Mouse (Mus musculus) Patski (cell line): Measurements from ENCODE around the gene Zpr1. TPM values are rescaled to one million over a fixed set of nuclear protein-coding genes. Genes with fewer than 3 reads are reported as not detected.

Experiments
- ATAC-seq: fragments of 100-300 bp; one replicate; pipeline ENCODE4 v1.8.0; 2021
- CTCF ChIA-PET: fragments of 350-600 bp; sonication (Branson Sonifier 250); formaldehyde crosslinking; loops from one replicate; lab custom pipeline; 2022; ENCODE audit warnings: inconsistent platforms; lab: Charles Lee
- POLR2A ChIA-PET: fragments of 350-600 bp; sonication (Branson Sonifier 250); formaldehyde crosslinking; loops from one replicate; lab custom pipeline; 2022; ENCODE audit warnings: antibody characterized with exemption, inconsistent platforms; lab: Charles Lee
- DNase-seq: peaks from one replicate; pipeline ENCODE4 v3.0.0-alpha.2; 2011; ENCODE audit warnings: low read depth, low spot score
- H3K27me3 ChIP-seq: fragments of 371-371 bp; one replicate; pipeline ENCODE4 v1.5.1; 2021
- CTCF ChIP-seq: fragments of 100-300 bp; IDR thresholded peaks from one replicate; pipeline ENCODE4 v1.5.1; 2021
- in situ Hi-C: fragments of 300-500 bp; cut with MboI; formaldehyde crosslinking; loops from 3 replicates; pipeline ENCODE4 v1.11.1; 2018; ENCODE audit warnings: low pct_unique_long_range_greater_than_20kb, mixed read lengths
- polyA plus RNA-seq: library from polyadenylated mRNA; unstranded; gene quantifications from one replicate; pipeline ENCODE4 v1.2.3, GENCODE M21; 2021

Gene Zpr1
- polyA plus RNA-seq, 1 experiment from 2014 or later: 55.1 TPM

DNA sequence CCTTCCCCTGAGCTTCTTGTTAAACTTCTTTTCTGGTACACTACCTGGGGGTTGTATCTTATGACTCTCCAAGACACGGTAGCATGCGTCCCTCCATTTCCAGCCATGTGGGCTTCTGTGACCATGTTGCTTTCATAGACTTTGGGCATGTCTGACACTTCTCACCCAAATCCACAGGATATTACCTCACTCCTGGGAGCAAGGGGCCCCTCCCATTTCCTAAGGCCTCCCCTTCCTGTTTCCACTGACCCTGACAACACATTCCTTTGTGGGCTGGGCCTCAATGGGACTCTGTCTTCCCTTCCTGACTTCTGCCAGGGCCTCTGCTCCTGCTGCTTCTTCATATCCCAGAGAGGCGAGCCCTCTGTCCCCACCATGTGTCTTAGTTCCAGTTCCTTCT is 15.3 kb upstream of the Zpr1 start:
- no peak for TF ChIP-seq CTCF
- in situ Hi-C loops: no loop called here
- ATAC-seq (no peak), DNase-seq (no peak)
- ChIA-PET CTCF (interaction anchor here (1.0 kb wide), 1 partner anchor 11 kb away, joined by 4 read pairs; no protein-coding TSS in a partner anchor), POLR2A (no interaction called here)
- peaks cover 28% of the 10 kb centered on the region for H3K27me3 ChIP-seq

DNA sequence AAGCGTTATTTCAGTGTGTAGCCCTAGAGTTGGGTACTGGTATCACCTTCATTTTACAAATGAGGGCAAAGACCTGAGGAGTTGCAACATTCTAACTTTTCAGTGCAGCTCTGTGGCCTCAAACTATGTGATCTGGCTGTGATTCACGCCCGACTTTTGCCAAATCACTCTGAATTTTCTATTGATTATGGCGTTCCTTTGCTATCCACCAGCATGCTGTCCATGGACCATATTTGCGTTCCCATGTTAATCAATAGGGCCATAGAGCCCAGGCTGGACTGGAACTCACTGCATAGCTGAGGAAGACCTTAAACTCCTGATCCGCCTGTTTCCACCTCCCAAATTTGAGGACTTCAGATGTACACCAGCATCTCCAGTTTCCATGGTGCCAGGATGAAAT is 13.8 kb upstream of the Zpr1 start:
- ChIA-PET POLR2A (interaction anchor here (0.8 kb wide), 1 partner anchor 11 kb away, joined by 3 read pairs; no protein-coding TSS in a partner anchor), CTCF (interaction anchor here (0.7 to 1.3 kb wide), 2 partner anchors 12 to 43 kb away, joined by 3 read pairs; no protein-coding TSS in a partner anchor)
- ATAC-seq: no peak

DNA sequence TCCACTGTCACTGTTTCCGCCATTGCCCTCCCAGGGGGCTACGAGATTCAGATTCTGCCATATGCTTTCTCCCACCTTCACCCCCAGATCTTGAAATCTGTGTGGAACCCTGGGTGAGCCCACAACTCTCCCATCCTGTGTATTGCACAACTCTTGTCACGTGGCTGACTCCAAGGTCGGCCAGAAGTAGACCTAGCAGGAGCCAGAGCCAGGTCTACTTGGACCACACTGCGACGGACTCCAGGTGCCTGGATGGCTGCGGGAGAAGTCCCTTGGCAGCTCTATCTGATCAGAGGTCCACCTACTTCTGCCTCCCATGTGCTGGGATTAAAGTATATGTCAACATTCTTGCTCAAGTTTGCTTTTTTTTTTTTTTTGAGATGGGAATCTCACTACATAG is 11.7 kb upstream of the Zpr1 start:
- TF ChIP-seq CTCF: no peak
- POLR2A ChIA-PET: no interaction called here
- DNase-seq (no peak), ATAC-seq (no peak)
- in situ Hi-C loops: no loop called here
- CTCF ChIA-PET: no interaction called here
- peaks cover 35% of the 10 kb centered on the region for H3K27me3 ChIP-seq

More for the DNA sequence above, 13.8 kb upstream of the Zpr1 start:
- TF ChIP-seq CTCF: no peak
- in situ Hi-C loops: no loop called here
- H3K27me3 ChIP-seq: peaks cover 32% of the 10 kb centered on the region
- no peak for DNase-seq

DNA sequence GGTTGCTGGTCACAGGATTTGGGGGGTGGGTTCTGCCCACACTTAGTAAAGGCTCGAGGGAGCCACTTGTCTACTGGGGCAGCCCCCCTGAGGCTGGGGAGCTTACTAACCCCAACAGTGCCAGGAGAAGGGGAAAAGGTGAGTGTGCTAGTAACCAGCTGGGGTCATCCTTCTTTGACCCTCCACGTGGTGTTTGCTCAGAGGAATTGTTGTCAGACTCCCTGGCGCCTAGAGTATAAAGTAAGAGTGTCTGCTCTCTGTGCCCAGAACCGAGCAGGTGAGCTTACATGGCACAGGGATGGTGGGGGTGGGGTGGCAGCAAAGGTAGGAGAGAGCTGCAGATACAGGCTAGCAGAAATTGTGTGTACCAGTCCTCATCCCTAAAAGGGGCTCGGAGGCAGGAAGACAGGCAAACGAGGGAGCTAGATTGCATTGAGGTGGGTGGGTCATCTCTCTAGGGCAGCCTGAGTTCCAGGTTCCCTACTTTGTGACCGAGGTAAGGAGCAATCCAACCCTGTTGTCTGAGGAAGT is 4.5 kb upstream of the Zpr1 start, which contains the start of gene Apoa5:
Gene Apoa5, plus strand, starts transcription at position 291 of the 531 bp plus-strand sequence.
- no peak for TF ChIP-seq CTCF
- no peak for ATAC-seq
- CTCF ChIA-PET: no interaction called here
- in situ Hi-C loops: no loop called here
- H3K27me3 ChIP-seq: peaks cover 39% of the 10 kb centered on the region
- POLR2A ChIA-PET: no interaction called here
- no peak for DNase-seq

DNA sequence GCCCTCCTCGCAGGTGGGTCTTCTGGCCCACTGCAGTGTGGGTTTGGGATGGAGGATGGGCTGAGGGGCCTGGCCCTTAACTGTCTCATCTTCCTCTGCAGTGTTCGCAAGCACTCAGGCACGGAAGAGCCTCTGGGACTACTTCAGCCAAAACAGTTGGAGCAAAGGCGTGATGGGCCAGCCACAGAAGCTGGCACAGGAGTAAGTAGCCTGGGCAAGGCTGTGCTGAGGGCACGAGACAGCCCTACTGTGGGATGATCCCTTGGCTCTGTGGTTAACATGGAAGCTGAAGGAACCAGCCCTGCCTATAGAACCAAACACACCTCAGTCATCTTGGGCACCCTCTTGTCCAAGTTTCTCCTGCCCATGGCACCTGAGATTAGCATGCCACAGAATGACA is 3.7 kb upstream of the Zpr1 start:
- ChIA-PET CTCF (no interaction called here), POLR2A (no interaction called here)
- ATAC-seq (no peak), DNase-seq (no peak)
- peaks cover 32% of the 10 kb centered on the region for H3K27me3 ChIP-seq
- no peak for TF ChIP-seq CTCF
- in situ Hi-C loops: no loop called here

DNA sequence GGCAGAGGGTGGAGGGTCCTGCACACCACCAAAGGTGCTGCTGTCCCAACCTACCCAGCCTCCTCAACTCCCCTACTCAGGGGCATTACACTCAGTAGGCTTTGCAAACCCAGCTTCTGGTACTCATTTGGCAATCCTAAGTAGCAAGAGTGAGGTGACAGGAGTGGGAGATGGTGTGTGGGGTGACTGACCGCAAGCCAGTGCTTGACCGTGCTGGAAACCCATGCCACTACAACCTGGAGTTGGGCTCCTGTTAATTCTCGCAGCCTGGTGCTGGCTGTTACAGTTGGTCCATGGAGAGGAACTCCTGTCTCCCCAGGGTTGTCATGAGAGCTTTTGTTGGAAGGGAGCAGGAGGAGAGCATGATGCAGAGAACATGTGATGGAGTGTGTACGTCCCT is 2.1 kb upstream of the Zpr1 start:
- in situ Hi-C loops: no loop called here
- ATAC-seq: no peak
- TF ChIP-seq CTCF: no peak
- peaks cover 24% of the 10 kb centered on the region for H3K27me3 ChIP-seq
- DNase-seq: no peak
- ChIA-PET POLR2A (interaction anchor here (0.6 kb wide), 1 partner anchor 261 kb away, joined by 5 read pairs; no protein-coding TSS in a partner anchor), CTCF (no interaction called here)

DNA sequence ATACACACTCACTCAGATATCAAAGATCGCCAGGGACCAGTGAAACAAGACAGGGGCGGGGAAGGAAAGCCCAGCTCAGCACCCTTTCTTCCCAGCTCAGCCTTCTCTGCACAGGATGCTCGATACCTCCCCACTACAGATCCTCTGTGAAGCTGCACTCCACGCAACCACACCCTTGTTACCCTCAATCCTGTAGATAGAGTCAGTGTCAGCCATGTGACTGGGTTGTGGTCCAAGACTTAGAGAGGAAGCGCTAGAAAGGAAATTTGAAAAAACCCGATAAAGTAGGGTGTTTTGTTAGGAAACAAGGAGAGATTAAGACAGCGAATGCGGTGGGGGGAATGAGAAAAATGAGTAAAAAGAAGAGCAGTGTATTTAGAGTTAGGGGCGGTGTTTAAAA is 794 bp upstream of the Zpr1 start:
- in situ Hi-C loops: no loop called here
- H3K27me3 ChIP-seq: peaks cover 22% of the 10 kb centered on the region
- POLR2A ChIA-PET: no interaction called here
- no peak for ATAC-seq
- no peak for TF ChIP-seq CTCF
- CTCF ChIA-PET: interaction anchor here (1.1 to 1.7 kb wide), 2 partner anchors 9 to 11 kb away, joined by 3 to 6 read pairs; partner anchors contain the start of gene Bud13
- DNase-seq: no peak

DNA sequence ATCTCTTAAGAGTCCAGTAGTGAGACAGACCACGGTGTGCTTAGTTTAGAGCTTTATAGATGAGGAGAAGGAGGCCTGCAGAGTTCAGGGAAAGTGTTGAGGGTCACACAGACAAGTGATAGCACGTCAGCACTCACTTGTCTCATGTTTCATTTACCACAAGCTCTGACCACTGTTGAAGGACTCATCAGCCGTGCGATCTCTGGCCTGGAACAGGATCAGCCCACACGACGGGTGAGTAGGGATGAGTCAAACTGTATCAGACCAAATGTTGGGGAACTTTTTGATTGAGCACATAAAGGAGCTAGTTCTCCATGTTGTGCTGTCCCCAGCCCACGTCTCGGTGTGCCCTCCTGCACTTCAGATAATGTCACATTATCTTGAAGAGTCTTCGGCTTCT is 1.6 kb downstream of the Zpr1 start:
- POLR2A ChIA-PET: interaction anchor here (2.2 kb wide), 1 partner anchor 8 kb away, joined by 6 read pairs; the partner anchor contains the start of gene Bud13

DNA sequence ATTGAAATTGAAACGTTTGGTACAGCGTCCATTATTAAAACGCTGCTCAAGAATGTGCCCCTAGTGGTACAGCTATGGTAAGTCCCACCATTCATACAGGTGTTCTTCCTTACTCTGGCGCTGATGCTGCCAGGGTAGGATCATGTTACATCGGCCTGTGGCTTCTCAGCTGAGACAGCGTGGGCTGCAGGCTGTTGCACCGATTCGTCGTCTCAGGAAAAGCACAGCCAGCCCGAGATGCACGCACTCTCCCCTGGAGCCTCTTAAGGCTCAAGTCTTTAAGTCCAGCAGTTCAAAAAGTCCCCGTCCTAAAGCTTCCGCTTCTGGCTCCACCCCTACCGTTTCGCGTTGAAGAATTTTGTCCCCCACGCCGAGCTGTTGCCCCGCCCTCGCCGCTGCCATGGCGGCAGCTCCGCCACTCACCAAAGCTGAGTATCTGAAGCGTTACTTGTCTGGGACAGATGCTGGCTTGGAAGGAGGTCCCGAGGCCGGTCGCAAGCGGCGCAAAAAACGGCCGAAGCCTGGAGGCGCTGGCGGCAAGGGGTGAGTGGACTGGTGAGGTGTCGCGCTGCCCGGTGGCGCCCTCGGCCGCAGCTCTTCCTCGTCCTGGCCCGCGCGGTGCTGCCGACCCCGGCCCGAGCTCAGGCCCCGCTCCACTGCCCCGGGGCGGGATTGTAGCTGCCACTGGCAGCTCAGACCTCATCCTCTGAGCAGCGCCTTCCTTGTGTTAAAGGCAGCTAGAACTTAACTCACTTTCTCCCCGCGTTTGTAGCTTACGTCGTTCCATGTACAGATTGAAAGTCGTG is 10.0 kb downstream of the Zpr1 start, which contains the start of gene Bud13:
Gene Bud13, plus strand, starts transcription at position 378 of the 806 bp plus-strand sequence.
- ChIA-PET POLR2A (interaction anchor here (1.7 kb wide), 1 partner anchor 9 kb away, joined by 6 read pairs; no protein-coding TSS in a partner anchor), CTCF (interaction anchor here (1.0 to 1.1 kb wide), 2 partner anchors 10 to 22 kb away, joined by 3 to 6 read pairs; partner anchors contain the start of gene Zpr1)
- H3K27me3 ChIP-seq: no peaks in the 10 kb centered on the region
- in situ Hi-C loops: no loop called here
- DNase-seq: peak; percentile 64
- peak; percentile 92 for ATAC-seq
- no peak for TF ChIP-seq CTCF

More for the DNA sequence above, 1.6 kb downstream of the Zpr1 start:
- H3K27me3 ChIP-seq: peaks cover 5% of the 10 kb centered on the region
- peak; percentile 56 for DNase-seq
- CTCF ChIA-PET: interaction anchor here (1.3 kb wide), 1 partner anchor 28 kb away, joined by 3 read pairs; no protein-coding TSS in a partner anchor
- ATAC-seq: peak; percentile 46
- in situ Hi-C loops: no loop called here
- TF ChIP-seq CTCF: no peak

DNA sequence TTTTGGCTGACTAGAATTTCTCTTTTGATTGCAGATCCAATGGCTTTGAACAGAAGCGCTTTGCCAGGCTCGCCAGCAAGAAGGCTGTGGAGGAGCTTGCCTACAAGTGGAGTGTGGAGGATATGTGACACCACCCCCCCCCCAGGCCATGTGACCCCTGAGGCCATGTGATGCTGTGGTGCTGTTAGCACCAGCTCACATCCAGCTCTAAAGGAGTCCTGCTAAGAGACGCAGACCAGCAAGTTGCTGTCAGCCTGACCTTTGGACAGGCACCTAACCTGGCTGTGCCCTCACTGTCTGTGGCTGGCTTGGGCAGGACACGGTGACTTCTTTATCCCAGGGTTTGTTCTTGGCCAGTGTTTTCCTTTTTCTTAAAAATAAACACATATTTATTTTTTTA is 25.5 kb downstream of the Zpr1 start:
- no peaks in the 10 kb centered on the region for H3K27me3 ChIP-seq
- no peak for TF ChIP-seq CTCF
- no peak for DNase-seq
- no peak for ATAC-seq
- in situ Hi-C loops: no loop called here
- POLR2A ChIA-PET: no interaction called here
- CTCF ChIA-PET: interaction anchor here (1.1 to 6.6 kb wide), 2 partner anchors 9 to 15 kb away, joined by 3 to 45 read pairs; no protein-coding TSS in a partner anchor
